Mouse (Mus musculus): Measurements from ENCODE around the gene Srsf10.

The Srsf10 gene

DNA sequence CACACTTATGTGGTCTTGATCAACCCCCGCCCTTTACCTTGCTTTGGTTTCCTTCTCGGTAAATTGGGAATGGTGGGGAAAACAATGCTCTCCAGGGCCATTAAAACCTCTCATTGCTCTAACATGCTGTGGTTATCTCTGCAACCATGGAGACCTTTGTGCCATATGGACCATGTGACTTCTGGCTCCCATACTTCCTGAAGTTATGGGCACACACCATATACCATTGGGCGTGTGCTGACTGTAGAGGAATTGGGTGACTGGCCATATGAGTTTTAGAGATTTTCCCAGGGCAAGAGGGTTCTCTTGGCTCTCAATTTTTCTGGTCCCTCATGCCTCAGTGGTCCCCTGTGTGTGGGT lies 63.7 kb downstream of the Srsf10 start:
- no peak for DNase-seq (ENCODE audit: low spot score)
